Mouse (Mus musculus) frontal cortex, adult 2 months (tissue): ENCODE results near the gene Tceal8. TPM values are rescaled to one million over a fixed set of nuclear protein-coding genes. Genes with fewer than 3 reads are reported as not detected.

ENCODE experiments used
- DNase-seq, 2 experiments: peaks; one replicate each; pipeline ENCODE4 v3.0.0; 2022; ENCODE audit warnings: low spot score in 1 of 2; ENCODE audit errors: extremely low spot score in 1 of 2
- polyA plus RNA-seq: library from polyadenylated mRNA; depleted of rRNA; stranded (reverse); fragments of >200 nt; gene quantifications from 2 replicates; pipeline ENCODE4 v1.2.3, GENCODE M21; 2012; rRNA removed

Gene Tceal8
- polyA plus RNA-seq, 1 experiment, result 69.0 TPM

DNA sequence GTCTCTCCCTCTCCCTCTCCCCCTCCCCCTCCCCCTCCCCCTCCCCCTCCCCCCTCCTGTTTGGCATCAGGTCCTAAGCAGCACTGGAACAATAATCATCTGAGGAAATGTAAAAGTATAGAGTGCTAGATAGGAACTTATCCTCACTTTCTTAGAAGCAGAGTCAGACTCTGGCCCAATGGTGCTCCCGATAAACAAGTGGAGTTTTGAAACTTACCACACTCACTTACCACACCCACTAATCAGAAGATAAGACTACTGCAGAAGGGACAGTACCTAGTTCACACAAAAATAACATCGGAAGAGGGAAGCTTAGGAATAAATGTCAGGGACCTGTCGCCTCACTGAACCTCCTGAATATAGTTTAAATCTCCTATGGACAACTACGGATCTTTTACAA, 36.6 kb downstream of the Tceal8 start:
- no peak for DNase-seq

DNA sequence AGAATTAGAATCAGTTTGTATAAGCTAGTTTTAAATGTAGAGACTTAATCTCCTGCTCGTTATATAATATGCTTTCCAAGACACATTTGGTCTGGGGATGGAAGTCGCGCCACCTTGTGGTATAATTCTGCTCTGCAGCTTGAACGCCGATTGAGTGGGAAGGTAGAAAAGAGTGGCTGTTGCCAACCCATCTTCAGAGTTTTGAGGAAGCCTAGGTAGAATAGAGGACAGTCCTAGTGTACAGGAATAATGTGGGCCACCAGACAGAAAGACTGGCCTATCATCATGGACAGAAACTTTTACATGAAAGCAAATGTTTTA, 44.4 kb downstream of the Tceal8 start:
- peak; percentile 25 to 62 for DNase-seq

DNA sequence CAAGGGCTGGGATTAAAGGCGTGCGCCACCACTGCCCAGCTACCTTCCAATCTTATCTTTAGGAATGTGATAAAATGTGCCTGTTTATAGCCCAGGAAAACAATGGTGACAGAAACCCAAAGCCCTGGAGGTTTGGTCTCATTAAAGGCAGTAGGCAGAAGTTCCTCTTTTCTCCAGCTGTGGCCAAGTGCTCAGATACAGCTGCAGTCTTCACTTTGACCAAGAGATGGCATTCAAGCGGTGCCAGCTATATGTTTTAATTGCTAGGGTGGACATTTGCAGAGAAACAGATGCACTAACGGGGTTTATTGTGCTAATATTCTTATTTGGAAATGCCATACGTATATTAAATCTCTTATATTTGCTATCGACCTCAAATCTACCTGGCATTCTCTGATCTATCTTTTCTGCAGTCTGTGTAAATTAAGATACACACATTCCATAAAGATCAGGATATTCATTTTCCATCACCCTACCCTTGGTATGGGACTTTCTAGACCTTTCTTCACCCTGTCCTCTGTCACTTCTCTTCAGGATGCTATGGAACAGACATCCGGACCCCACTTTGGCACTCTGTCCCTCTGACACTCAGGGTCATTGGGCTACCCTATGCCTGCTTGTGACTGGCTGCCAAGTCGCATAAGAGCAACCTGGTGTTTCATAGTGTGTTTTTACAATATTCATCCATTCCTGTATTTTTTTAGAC, 45.0 kb downstream of the Tceal8 start:
- no peak for DNase-seq

Other genes starting within 250 kb of the Tceal8 start
- gene Arxes2, start 178.5 kb downstream of the Tceal8 start, polyA plus RNA-seq, result 84.8 and 88.5 TPM in 2 replicates
- gene Arxes1, start 139.0 kb downstream of the Tceal8 start, polyA plus RNA-seq, result 23.9 and 25.2 TPM in 2 replicates
- gene Bex2, start 104.1 kb downstream of the Tceal8 start, polyA plus RNA-seq, result 425 and 460 TPM in 2 replicates
- gene Nxf3, start 87.1 kb downstream of the Tceal8 start, polyA plus RNA-seq, result 0.04 and 0.10 TPM in 2 replicates
- gene Bex4, start 33.3 kb downstream of the Tceal8 start, polyA plus RNA-seq, result 32.8 and 37.5 TPM in 2 replicates
- gene Tceal5, start 31.5 kb upstream of the Tceal8 start, polyA plus RNA-seq, result 197 and 224 TPM in 2 replicates
- 1.3 and 1.4 TPM in 2 replicates for gene Tceal7, start 42.4 kb upstream of the Tceal8 start, polyA plus RNA-seq
- 132 and 148 TPM in 2 replicates for gene Bex1, start 43.2 kb upstream of the Tceal8 start, polyA plus RNA-seq
- gene Tceal9, start 72.7 kb upstream of the Tceal8 start, polyA plus RNA-seq, result 140 and 143 TPM in 2 replicates
- gene Bex3, start 97.9 kb upstream of the Tceal8 start, polyA plus RNA-seq, result 584 and 646 TPM in 2 replicates